Mouse (Mus musculus) hematopoietic stem cell, adult 5-6 weeks (primary cell): ENCODE data around the gene Rarg. TPM values are rescaled to one million over a fixed set of nuclear protein-coding genes. Genes with fewer than 3 reads are reported as not detected.

Experiments
- ATAC-seq, 2 experiments: fragments of 125-278 bp in 1 of 2; replicated peaks in 1 of 2; 2 replicates each; pipeline ENCODE4 v1.8.0; 2016 to 2017; ENCODE audit warnings: inconsistent platforms in 2 of 2, mild to moderate bottlenecking in 2 of 2, moderate number of reproducible peaks in 2 of 2, low read depth in 1 of 2, moderate TSS enrichment in 1 of 2; ENCODE audit not compliant: low FRiP score in 2 of 2, poor library complexity in 2 of 2, severe bottlenecking in 2 of 2, insufficient read depth in 1 of 2, low TSS enrichment in 1 of 2
- total RNA-seq: library from RNA; stranded (forward); fragments of 172-1452, 232-1000 nt; gene quantifications from 2 replicates; pipeline ENCODE4 v1.2.3, GENCODE M21; 2017

Gene Rarg
- total RNA-seq, 1 experiment from 2014 or later: 5.6 TPM

- no peak for ATAC-seq
Measured at GRCm38 (mm10) chr15:102195373-102195772, 61.9 kb downstream of the Rarg start.

GRCm38 (mm10) chr15:102194439-102194838 is 62.9 kb downstream of the Rarg start:
- ATAC-seq: peak; percentile 15 to 48; a peak in 2 of 4 replicates

GRCm38 (mm10) chr15:102193652-102194051 is 63.7 kb downstream of the Rarg start:
- no peak for ATAC-seq

- no peak for ATAC-seq
Measured at GRCm38 (mm10) chr15:102192820-102193386, 64.4 kb downstream of the Rarg start.

- ATAC-seq: no peak
Measured at GRCm38 (mm10) chr15:102192271-102192812, 65.0 kb downstream of the Rarg start.

- no peak for ATAC-seq
Measured at GRCm38 (mm10) chr15:102191699-102192098, 65.6 kb downstream of the Rarg start.

- ATAC-seq: no peak
Measured at GRCm38 (mm10) chr15:102188883-102189282, 68.4 kb downstream of the Rarg start.

GRCm38 (mm10) chr15:102188096-102188495 is 69.2 kb downstream of the Rarg start:
- no peak for ATAC-seq

- ATAC-seq: no peak
Measured at GRCm38 (mm10) chr15:102186239-102186638, 71.1 kb downstream of the Rarg start.

Other genes starting within 250 kb of the Rarg start
- gene Krt18, start 229.3 kb downstream of the Rarg start, total RNA-seq: 58.8 and 66.5 TPM in 2 replicates
- gene Eif4b, start 183.7 kb downstream of the Rarg start, total RNA-seq: 451 and 486 TPM in 2 replicates
- 3.6 and 4.0 TPM in 2 replicates for gene Tns2, start 157.1 kb downstream of the Rarg start, total RNA-seq
- 12.6 and 15.8 TPM in 2 replicates for gene Spryd3, start 121.3 kb downstream of the Rarg start, total RNA-seq
- 0.15 TPM in 1 of 2 replicates, not detected in the other for gene Igfbp6, start 113.2 kb downstream of the Rarg start, total RNA-seq
- 1.3 and 2.4 TPM in 2 replicates for gene Soat2, start 107.0 kb downstream of the Rarg start, total RNA-seq
- gene Zfp740, start 54.3 kb downstream of the Rarg start, total RNA-seq: 44.0 and 47.6 TPM in 2 replicates
- 37.4 and 76.7 TPM in 2 replicates for gene Csad, start 52.8 kb downstream of the Rarg start, total RNA-seq
- gene Itgb7, start 25.6 kb downstream of the Rarg start, total RNA-seq: 83.0 and 92.1 TPM in 2 replicates
- gene Gm9918, start 13.0 kb upstream of the Rarg start, total RNA-seq: not detected in 2 replicates
- 11.5 and 19.4 TPM in 2 replicates for gene Mfsd5, start 21.9 kb upstream of the Rarg start, total RNA-seq
- 8.5 and 26.9 TPM in 2 replicates for gene Espl1, start 38.7 kb upstream of the Rarg start, total RNA-seq
- 273 and 464 TPM in 2 replicates for gene Pfdn5, start 68.6 kb upstream of the Rarg start, total RNA-seq
- gene Myg1, start 74.2 kb upstream of the Rarg start, total RNA-seq: 35.7 and 75.9 TPM in 2 replicates
- 48.4 and 91.9 TPM in 2 replicates for gene Aaas, start 93.3 kb upstream of the Rarg start, total RNA-seq
- gene Sp7, start 109.7 kb upstream of the Rarg start, total RNA-seq: not detected in 2 replicates
- 73.0 and 88.0 TPM in 2 replicates for gene Sp1, start 148.6 kb upstream of the Rarg start, total RNA-seq
- gene Amhr2, start 187.8 kb upstream of the Rarg start, total RNA-seq: not detected in 2 replicates
- 64.1 and 67.1 TPM in 2 replicates for gene Prr13, start 201.5 kb upstream of the Rarg start, total RNA-seq
- 228 and 317 TPM in 2 replicates for gene Pcbp2, start 213.0 kb upstream of the Rarg start, total RNA-seq
- not detected in 2 replicates for gene Gm10337, start 246.2 kb upstream of the Rarg start, total RNA-seq